Mouse (Mus musculus): ENCODE measurements around the gene Frrs1. TPM values are rescaled to one million over a fixed set of nuclear protein-coding genes. Genes with fewer than 3 reads are reported as not detected.

The Frrs1 gene
- polyA plus RNA-seq, 1 experiment from 2014 or later = 12.7 TPM

DNA sequence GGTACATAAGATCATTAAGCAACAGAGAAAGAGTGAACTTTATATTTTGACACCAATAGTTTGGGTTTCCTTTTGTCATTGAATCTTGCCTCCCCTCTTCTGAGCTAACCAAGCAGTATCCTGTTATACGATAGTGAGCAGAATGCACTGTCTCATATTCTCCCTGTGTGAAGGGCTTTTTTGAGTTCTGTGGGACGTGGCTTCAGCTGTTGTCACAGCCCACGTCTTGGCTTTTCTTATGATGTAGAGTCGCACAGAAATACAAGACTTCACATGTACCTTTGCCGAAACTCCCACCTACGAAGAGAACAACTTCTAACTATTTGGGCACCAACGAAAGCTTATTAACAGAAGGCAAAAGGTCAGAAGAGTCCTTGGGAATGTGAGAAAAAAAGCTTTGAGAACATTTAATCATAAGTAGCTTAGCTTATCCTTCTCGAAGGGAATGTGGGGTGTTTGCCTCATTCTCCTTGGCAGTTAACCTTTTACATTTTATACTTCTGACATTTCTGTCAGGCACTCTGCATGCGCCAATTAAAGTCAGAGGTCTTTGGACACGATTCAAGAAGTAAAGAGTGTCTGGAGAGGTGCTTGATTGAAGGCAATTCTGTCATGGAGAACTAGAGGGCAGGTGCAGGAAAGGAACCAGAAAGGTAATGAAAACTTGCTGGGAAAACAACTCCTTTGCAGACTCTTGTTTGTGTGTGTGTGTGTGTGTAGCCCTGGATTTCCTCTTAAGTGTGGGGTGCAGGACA is 81.7 kb downstream of the Frrs1 start:
- 88% methylated on average over 10 of the region's 10 CpGs for WGBS

GRCm38 (mm10) chr3:116941559-116942117 is 82.4 kb downstream of the Frrs1 start:
- WGBS = 97% methylated on average over 1 of the region's 1 CpGs
- Histone ChIP-seq H3K27me3 (ENCODE audit: low read depth, poor library complexity, severe bottlenecking) (no peaks in the 10 kb centered on the region), H3K27ac (no peak overlapping the region)

More for the DNA sequence above, 81.7 kb downstream of the Frrs1 start:
- no peaks in the 10 kb centered on the region for H3K4me1 ChIP-seq
- no peaks in the 10 kb centered on the region for H3K36me3 ChIP-seq
- H3K9me3 ChIP-seq (replicated peaks) = no peaks in the 10 kb centered on the region
- no peaks in the 10 kb centered on the region for H3K27me3 ChIP-seq (ENCODE audit: low read depth, poor library complexity, severe bottlenecking)
- no peak overlapping the region for H3K27ac ChIP-seq
- H3K4me3 ChIP-seq = no peak overlapping the region
- DNase-seq (ENCODE audit: low spot score) = no peak

DNA sequence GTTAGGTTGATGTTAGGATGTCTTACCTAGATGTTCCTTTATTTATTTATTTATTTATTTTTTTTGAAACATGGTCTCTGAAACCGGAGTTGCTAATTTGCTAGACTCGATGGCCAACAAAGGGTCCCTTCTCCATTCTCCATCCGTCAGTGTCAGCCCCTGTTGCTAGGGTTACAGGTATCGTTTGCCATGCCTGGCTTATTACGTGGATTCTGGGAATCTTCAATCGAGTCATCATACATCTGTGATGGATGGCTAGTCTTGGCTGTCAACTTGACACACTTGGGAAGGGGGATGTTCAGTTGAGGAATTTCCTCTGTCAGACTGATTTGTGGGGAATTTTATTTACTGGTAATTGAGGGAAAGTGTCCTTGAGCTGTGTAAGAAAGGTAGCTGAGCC is 83.5 kb downstream of the Frrs1 start:
- Histone ChIP-seq H3K4me1 (no peaks in the 10 kb centered on the region), H3K4me3 (no peak overlapping the region), H3K9me3 (replicated peaks) (no peaks in the 10 kb centered on the region), H3K27ac (no peak overlapping the region), H3K36me3 (no peaks in the 10 kb centered on the region), H3K27me3 (ENCODE audit: low read depth, poor library complexity, severe bottlenecking) (no peaks in the 10 kb centered on the region)
- 69% methylated on average over 6 of the region's 6 CpGs for WGBS
- no peak for DNase-seq (ENCODE audit: low spot score)

More at GRCm38 (mm10) chr3:116941559-116942117, 82.4 kb downstream of the Frrs1 start:
- H3K4me3 ChIP-seq = no peak overlapping the region
- no peaks in the 10 kb centered on the region for H3K9me3 ChIP-seq (replicated peaks)
- no peak for DNase-seq (ENCODE audit: low spot score)
- H3K4me1 ChIP-seq = no peaks in the 10 kb centered on the region
- no peaks in the 10 kb centered on the region for H3K36me3 ChIP-seq

DNA sequence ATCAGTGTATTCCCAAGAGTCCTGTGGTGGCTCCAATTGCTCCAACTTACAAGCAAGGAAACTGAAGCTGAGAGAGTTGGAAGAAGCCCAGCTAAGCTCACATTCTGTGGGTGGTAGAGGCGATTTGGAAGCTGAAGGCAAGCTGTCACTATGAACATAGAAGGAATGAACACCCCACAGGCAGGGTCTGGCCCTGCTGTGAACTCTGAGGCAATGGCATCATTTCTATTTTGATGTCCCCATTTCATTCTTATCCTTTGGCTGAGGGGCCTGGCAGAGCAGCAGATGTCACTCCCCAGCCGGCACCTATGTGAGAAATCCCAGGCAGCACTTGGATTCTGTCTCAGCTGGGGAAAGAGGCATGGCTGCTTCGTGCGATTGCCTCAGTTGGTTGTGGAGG is 84.2 kb downstream of the Frrs1 start:
- Histone ChIP-seq H3K4me3 (no peak overlapping the region), H3K4me1 (no peaks in the 10 kb centered on the region), H3K36me3 (no peaks in the 10 kb centered on the region), H3K27me3 (ENCODE audit: low read depth, poor library complexity, severe bottlenecking) (no peaks in the 10 kb centered on the region), H3K27ac (no peak overlapping the region), H3K9me3 (replicated peaks) (no peaks in the 10 kb centered on the region)
- no peak for DNase-seq (ENCODE audit: low spot score)
- WGBS = 71% methylated on average over 4 of the region's 4 CpGs

GRCm38 (mm10) chr3:116946476-116946875 is 87.2 kb downstream of the Frrs1 start:
- H3K36me3 ChIP-seq = no peaks in the 10 kb centered on the region
- no peak overlapping the region for H3K4me3 ChIP-seq
- no peak for DNase-seq (ENCODE audit: low spot score)
- H3K9me3 ChIP-seq (replicated peaks) = no peaks in the 10 kb centered on the region
- WGBS = 85% methylated on average over 4 of the region's 4 CpGs
- no peaks in the 10 kb centered on the region for H3K27me3 ChIP-seq (ENCODE audit: low read depth, poor library complexity, severe bottlenecking)
- no peaks in the 10 kb centered on the region for H3K4me1 ChIP-seq
- no peak overlapping the region for H3K27ac ChIP-seq

DNA sequence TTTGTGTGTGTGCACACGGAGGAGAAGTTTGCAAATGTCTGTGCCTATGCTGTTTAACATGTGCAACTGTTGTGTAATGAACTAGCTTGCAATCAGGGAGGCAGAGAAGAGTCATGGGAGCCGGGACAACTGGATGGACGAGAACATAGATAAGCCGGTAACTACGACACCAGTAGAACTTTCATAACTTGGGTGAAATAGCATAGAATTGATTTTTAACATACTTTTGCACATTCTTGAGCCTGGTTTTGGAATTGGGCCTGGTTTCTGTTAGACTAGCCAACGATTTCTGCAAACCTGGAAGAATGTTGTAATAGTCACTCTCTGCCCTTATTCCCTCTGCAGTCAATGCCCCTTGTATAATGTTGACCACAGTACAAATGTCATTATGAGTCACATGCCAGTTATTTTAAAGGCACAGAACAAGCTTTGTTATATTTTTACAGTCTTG is 91.4 kb downstream of the Frrs1 start:
- no peak for DNase-seq (ENCODE audit: low spot score)

DNA sequence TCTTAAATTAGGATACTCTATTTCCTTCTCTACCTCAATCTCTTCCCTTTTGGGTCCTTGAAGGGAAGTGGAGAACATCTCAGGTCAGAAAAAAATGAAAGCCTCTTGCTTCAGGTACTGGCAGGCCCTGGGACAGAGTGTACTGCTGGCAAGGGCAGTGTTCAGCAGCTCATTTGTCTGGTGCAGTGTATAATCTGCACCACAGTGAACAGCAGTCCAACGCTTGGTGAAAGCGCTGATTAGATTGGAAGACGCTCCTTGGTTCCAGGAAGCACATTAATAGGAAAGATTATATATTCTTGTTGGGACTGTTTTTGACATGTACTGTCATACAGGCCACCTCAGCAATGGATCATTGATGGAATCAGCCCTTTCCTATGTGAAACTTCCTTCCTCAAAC is 92.2 kb downstream of the Frrs1 start:
- no peak overlapping the region for H3K4me3 ChIP-seq
- no peaks in the 10 kb centered on the region for H3K9me3 ChIP-seq (replicated peaks)
- H3K36me3 ChIP-seq = no peaks in the 10 kb centered on the region
- H3K27me3 ChIP-seq (ENCODE audit: low read depth, poor library complexity, severe bottlenecking) = no peaks in the 10 kb centered on the region
- no peak for DNase-seq (ENCODE audit: low spot score)
- 95% methylated on average over 3 of the region's 3 CpGs for WGBS
- H3K27ac ChIP-seq = no peak overlapping the region
- H3K4me1 ChIP-seq = no peaks in the 10 kb centered on the region

More for the DNA sequence above, 91.4 kb downstream of the Frrs1 start:
- no peaks in the 10 kb centered on the region for H3K4me1 ChIP-seq
- no peak overlapping the region for H3K4me3 ChIP-seq
- no peaks in the 10 kb centered on the region for H3K9me3 ChIP-seq (replicated peaks)
- no peaks in the 10 kb centered on the region for H3K27me3 ChIP-seq (ENCODE audit: low read depth, poor library complexity, severe bottlenecking)
- no peak overlapping the region for H3K27ac ChIP-seq
- 92% methylated on average over 6 of the region's 6 CpGs for WGBS
- no peaks in the 10 kb centered on the region for H3K36me3 ChIP-seq

- H3K4me3 ChIP-seq = no peak overlapping the region
- H3K4me1 ChIP-seq = no peaks in the 10 kb centered on the region
- H3K27me3 ChIP-seq (ENCODE audit: low read depth, poor library complexity, severe bottlenecking) = no peaks in the 10 kb centered on the region
- WGBS = 87% methylated on average over 8 of the region's 8 CpGs
- H3K9me3 ChIP-seq (replicated peaks) = no peaks in the 10 kb centered on the region
- H3K36me3 ChIP-seq = no peaks in the 10 kb centered on the region
- DNase-seq (ENCODE audit: low spot score) = no peak
- H3K27ac ChIP-seq = no peak overlapping the region
Observed at GRCm38 (mm10) chr3:116952242-116952899, 93.1 kb downstream of the Frrs1 start.

- H3K9me3 ChIP-seq (replicated peaks) = no peaks in the 10 kb centered on the region
- no peaks in the 10 kb centered on the region for H3K36me3 ChIP-seq
- no peak for DNase-seq (ENCODE audit: low spot score)
- no peak overlapping the region for H3K27ac ChIP-seq
- WGBS = 86% methylated on average over 6 of the region's 6 CpGs
- no peaks in the 10 kb centered on the region for H3K27me3 ChIP-seq (ENCODE audit: low read depth, poor library complexity, severe bottlenecking)
- H3K4me1 ChIP-seq = no peaks in the 10 kb centered on the region
- H3K4me3 ChIP-seq = no peak overlapping the region
Observed at GRCm38 (mm10) chr3:116953366-116953765, 94.1 kb downstream of the Frrs1 start.

GRCm38 (mm10) chr3:116955061-116955460 is 95.8 kb downstream of the Frrs1 start:
- Histone ChIP-seq H3K4me3 (no peak overlapping the region), H3K9me3 (replicated peaks) (no peaks in the 10 kb centered on the region), H3K36me3 (no peaks in the 10 kb centered on the region), H3K4me1 (no peaks in the 10 kb centered on the region), H3K27ac (no peak overlapping the region), H3K27me3 (ENCODE audit: low read depth, poor library complexity, severe bottlenecking) (no peaks in the 10 kb centered on the region)
- WGBS = 71% methylated on average over 6 of the region's 6 CpGs
- DNase-seq (ENCODE audit: low spot score) = no peak

Other genes starting within 250 kb of the Frrs1 start
- 23.1 and 30.0 TPM in 2 replicates for gene Trmt13, start 244.9 kb upstream of the Frrs1 start, polyA plus RNA-seq (2016; fragmentation: Nextera tagmentation; extraction: Ambion mirVana)
- 86.1 and 87.0 TPM in 2 replicates for gene Mfsd14a, start 196.8 kb upstream of the Frrs1 start, polyA plus RNA-seq (2016; fragmentation: Nextera tagmentation; extraction: Ambion mirVana)
- gene Gm43191, start 178.2 kb upstream of the Frrs1 start, polyA plus RNA-seq (2016; fragmentation: Nextera tagmentation; extraction: Ambion mirVana) = not detected in 2 replicates
- 8.5 and 11.1 TPM in 2 replicates for gene Slc35a3, start 146.6 kb upstream of the Frrs1 start, polyA plus RNA-seq (2016; fragmentation: Nextera tagmentation; extraction: Ambion mirVana)
- 6.4 and 7.3 TPM in 2 replicates for gene Agl, start 51.3 kb upstream of the Frrs1 start, polyA plus RNA-seq (2016; fragmentation: Nextera tagmentation; extraction: Ambion mirVana)
- gene 4930455H04Rik, start 108.8 kb downstream of the Frrs1 start, polyA plus RNA-seq (2016; fragmentation: Nextera tagmentation; extraction: Ambion mirVana) = not detected in 2 replicates
- 0.43 and 1.5 TPM in 2 replicates for gene Palmd, start 109.5 kb downstream of the Frrs1 start, polyA plus RNA-seq (2016; fragmentation: Nextera tagmentation; extraction: Ambion mirVana)